Mouse (Mus musculus): ENCODE measurements at regions not wholly inside any gene's neighbourhood (a gene's known extent, or its start where the extent isn't known, plus 50 kb on each side); places are given as distances from the start of the nearest gene placed in this dataset.
"Not testable (repeated sequence)": the region's sequence is repeated elsewhere in the genome, so short reads cannot be mapped to it uniquely, and the experiment has no call there.

GRCm38 (mm10) chr17:69563165-69563564 lies 124.0 kb downstream of the Akain1 start:
- WGBS, result 21% methylated on average over 4 of the region's 4 CpGs
- Histone ChIP-seq H3K9ac (no peak overlapping the region), H3K4me3 (no peak overlapping the region), H3K36me3 (no peaks in the 10 kb centered on the region), H3K4me2 (no peak overlapping the region), H3K4me1 (replicated peaks) (no peaks in the 10 kb centered on the region), H3K27me3 (replicated peaks) (no peaks in the 10 kb centered on the region), H3K9me3 (replicated peaks) (no peaks in the 10 kb centered on the region), H3K27ac (ENCODE audit: poor library complexity, severe bottlenecking) (no peak overlapping the region)
- ATAC-seq (ENCODE audit: insufficient number of reproducible peaks, low FRiP score), result peak; percentile 57; the same call in 1 of the 2 replicates

DNA sequence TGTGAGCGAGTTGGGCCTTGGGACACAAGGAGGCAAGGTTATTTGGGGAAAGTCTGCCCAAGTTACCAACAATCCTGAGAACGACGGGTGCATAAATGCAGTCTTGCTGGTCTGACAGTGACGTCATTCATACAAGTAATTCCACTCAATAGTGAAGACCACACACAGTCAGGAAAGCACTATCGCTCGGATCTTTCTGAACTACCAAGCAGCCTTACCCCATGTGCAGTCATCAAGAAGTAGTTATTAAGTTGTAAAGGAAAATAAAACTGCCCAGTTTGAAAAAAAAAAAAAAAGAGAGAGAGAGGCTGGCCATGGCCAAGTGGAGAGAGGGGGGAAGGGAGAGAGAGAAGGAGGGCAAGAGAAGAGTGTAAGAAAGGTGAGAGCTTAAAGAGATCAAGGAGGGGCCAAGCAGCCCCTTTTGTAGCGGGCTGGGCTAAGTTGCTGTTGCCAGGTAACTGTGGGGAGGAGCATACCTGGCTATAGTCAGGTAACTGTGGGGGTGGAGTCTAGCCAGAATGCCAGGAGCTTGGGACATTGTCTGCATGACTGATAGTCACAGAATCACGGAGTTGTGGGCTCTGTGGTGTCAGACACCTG lies 132.0 kb downstream of the Akain1 start:
- H3K4me3 ChIP-seq; H3K4me1 ChIP-seq (replicated peaks); H3K4me2 ChIP-seq; ATAC-seq (ENCODE audit: insufficient number of reproducible peaks, low FRiP score); H3K9ac ChIP-seq; H3K27me3 ChIP-seq (replicated peaks); H3K27ac ChIP-seq (ENCODE audit: poor library complexity, severe bottlenecking); H3K36me3 ChIP-seq; H3K9me3 ChIP-seq (replicated peaks): not testable (repeated sequence)
- WGBS, result 66% methylated on average over 8 of the region's 8 CpGs

DNA sequence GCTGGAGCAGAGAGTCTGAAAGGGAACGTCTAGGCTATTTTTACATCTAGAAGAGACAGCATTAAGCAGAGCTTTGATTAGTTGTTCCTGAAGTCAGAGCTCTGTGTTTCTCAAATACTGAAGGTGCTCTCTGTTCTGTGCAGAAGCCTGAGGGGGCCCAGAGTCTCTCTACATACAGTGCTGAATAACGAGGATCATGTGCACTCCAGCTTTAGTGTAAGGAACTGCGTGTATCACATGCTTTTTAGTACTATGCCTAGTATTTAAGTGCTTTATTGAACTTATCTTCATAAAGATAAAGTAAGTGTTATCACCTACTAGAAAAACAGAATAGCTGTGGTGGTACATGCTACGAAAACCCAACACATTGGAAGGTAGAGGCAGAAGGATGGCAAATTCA lies 151.4 kb downstream of the Akain1 start:
- H3K27ac ChIP-seq (ENCODE audit: poor library complexity, severe bottlenecking), result no peak overlapping the region
- WGBS, result 48% methylated on average over 4 of the region's 4 CpGs
- no peak overlapping the region for H3K4me3 ChIP-seq
- H3K9me3 ChIP-seq (replicated peaks), result 0 out of 2 replicates have a peak, but pooled peaks cover 2% of the 10 kb centered on the region
- no peak overlapping the region for H3K4me2 ChIP-seq
- H3K36me3 ChIP-seq, result no peaks in the 10 kb centered on the region
- no peak overlapping the region for H3K9ac ChIP-seq
- H3K4me1 ChIP-seq (replicated peaks), result no peaks in the 10 kb centered on the region
- no peaks in the 10 kb centered on the region for H3K27me3 ChIP-seq (replicated peaks)
- no peak for ATAC-seq (ENCODE audit: insufficient number of reproducible peaks, low FRiP score)

- H3K4me3 ChIP-seq, result no peak overlapping the region
- H3K4me1 ChIP-seq (replicated peaks), result no peaks in the 10 kb centered on the region
- 0 out of 2 replicates have a peak, but pooled peaks cover 2% of the 10 kb centered on the region for H3K9me3 ChIP-seq (replicated peaks)
- H3K27me3 ChIP-seq (replicated peaks), result no peaks in the 10 kb centered on the region
- no peaks in the 10 kb centered on the region for H3K36me3 ChIP-seq
- H3K27ac ChIP-seq (ENCODE audit: poor library complexity, severe bottlenecking), result no peak overlapping the region
- 74% methylated on average over 3 of the region's 3 CpGs for WGBS
- H3K9ac ChIP-seq, result no peak overlapping the region
- ATAC-seq (ENCODE audit: insufficient number of reproducible peaks, low FRiP score), result no peak
- H3K4me2 ChIP-seq, result no peak overlapping the region
These were observed 158.7 kb downstream of the Akain1 start for GRCm38 (mm10) chr17:69597773-69598295.

DNA sequence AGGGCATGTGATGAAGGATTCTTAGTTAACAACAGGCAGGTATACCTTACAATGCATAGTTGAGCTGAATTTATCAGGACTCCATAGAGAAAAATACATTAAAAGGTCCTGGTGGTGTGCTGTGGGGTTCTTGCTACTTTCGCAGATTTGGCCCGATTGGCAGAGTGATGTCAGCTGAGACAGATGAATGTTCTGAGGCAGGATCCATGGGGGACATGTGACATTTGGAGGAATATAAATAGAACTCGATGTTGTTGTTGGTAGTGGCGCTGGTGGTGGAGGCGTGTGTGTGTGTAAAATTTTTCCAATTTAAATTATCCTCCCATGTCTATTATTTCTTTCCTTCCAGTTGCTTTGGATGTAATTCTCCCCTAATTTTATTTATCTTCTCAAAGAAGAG lies 159.3 kb downstream of the Akain1 start:
- no peak overlapping the region for H3K4me2 ChIP-seq
- 84% methylated on average over 5 of the region's 5 CpGs for WGBS
- H3K27me3 ChIP-seq (replicated peaks), result no peaks in the 10 kb centered on the region
- no peak overlapping the region for H3K27ac ChIP-seq (ENCODE audit: poor library complexity, severe bottlenecking)
- no peak for ATAC-seq (ENCODE audit: insufficient number of reproducible peaks, low FRiP score)
- no peak overlapping the region for H3K4me3 ChIP-seq
- no peak overlapping the region for H3K9ac ChIP-seq
- H3K4me1 ChIP-seq (replicated peaks), result no peaks in the 10 kb centered on the region
- H3K9me3 ChIP-seq (replicated peaks), result 0 out of 2 replicates have a peak, but pooled peaks cover 2% of the 10 kb centered on the region
- H3K36me3 ChIP-seq, result no peaks in the 10 kb centered on the region

- ATAC-seq (ENCODE audit: insufficient number of reproducible peaks, low FRiP score), result no peak
- no peaks in the 10 kb centered on the region for H3K27me3 ChIP-seq (replicated peaks)
- no peak overlapping the region for H3K9ac ChIP-seq
- no peak overlapping the region for H3K4me2 ChIP-seq
- no peak overlapping the region for H3K27ac ChIP-seq (ENCODE audit: poor library complexity, severe bottlenecking)
- H3K4me1 ChIP-seq (replicated peaks), result no peaks in the 10 kb centered on the region
- no peak overlapping the region for H3K4me3 ChIP-seq
- no peaks in the 10 kb centered on the region for H3K9me3 ChIP-seq (replicated peaks)
- no peaks in the 10 kb centered on the region for H3K36me3 ChIP-seq
These were observed 164.5 kb downstream of the Akain1 start for GRCm38 (mm10) chr17:69603596-69603995.

GRCm38 (mm10) chr17:69604698-69605097 lies 165.6 kb downstream of the Akain1 start:
- H3K4me3 ChIP-seq, result no peak overlapping the region
- H3K4me2 ChIP-seq, result no peak overlapping the region
- no peak overlapping the region for H3K27ac ChIP-seq (ENCODE audit: poor library complexity, severe bottlenecking)
- no peaks in the 10 kb centered on the region for H3K4me1 ChIP-seq (replicated peaks)
- no peak for ATAC-seq (ENCODE audit: insufficient number of reproducible peaks, low FRiP score)
- WGBS, result 64% methylated on average over 6 of the region's 6 CpGs
- H3K9ac ChIP-seq, result no peak overlapping the region
- H3K9me3 ChIP-seq (replicated peaks), result 0 out of 2 replicates have a peak, but pooled peaks cover 2% of the 10 kb centered on the region
- H3K27me3 ChIP-seq (replicated peaks), result no peaks in the 10 kb centered on the region
- no peaks in the 10 kb centered on the region for H3K36me3 ChIP-seq

- no peaks in the 10 kb centered on the region for H3K27me3 ChIP-seq (replicated peaks)
- H3K27ac ChIP-seq (ENCODE audit: poor library complexity, severe bottlenecking), result no peak overlapping the region
- no peak for ATAC-seq (ENCODE audit: insufficient number of reproducible peaks, low FRiP score)
- no peaks in the 10 kb centered on the region for H3K36me3 ChIP-seq
- no peaks in the 10 kb centered on the region for H3K4me1 ChIP-seq (replicated peaks)
- 0 out of 2 replicates have a peak, but pooled peaks cover 2% of the 10 kb centered on the region for H3K9me3 ChIP-seq (replicated peaks)
- H3K4me3 ChIP-seq, result no peak overlapping the region
- WGBS, result 78% methylated on average over 9 of the region's 9 CpGs
- no peak overlapping the region for H3K4me2 ChIP-seq
- no peak overlapping the region for H3K9ac ChIP-seq
These were observed 166.3 kb downstream of the Akain1 start for GRCm38 (mm10) chr17:69605458-69605857.

DNA sequence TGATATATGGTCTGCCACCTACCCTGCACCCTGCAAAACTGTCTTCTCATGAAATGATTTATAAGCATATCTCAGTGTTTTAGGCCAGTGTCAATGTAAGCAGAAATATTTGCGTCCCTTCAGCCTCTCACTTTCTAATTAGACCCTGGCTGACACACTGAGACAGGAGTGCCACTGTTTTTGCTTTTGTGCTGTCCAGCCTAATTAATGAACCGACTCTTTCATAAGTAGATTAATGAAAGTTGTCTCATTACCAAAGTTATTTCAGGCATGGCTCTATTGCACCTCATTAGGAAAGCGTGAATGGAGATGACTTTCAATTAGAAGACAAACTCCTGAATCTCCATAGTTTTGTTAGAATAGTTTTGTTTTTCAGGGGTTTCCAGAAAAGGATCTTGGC lies 192.3 kb downstream of the Akain1 start:
- no peak for ATAC-seq (ENCODE audit: insufficient number of reproducible peaks, low FRiP score)
- Histone ChIP-seq H3K4me2 (no peak overlapping the region), H3K9ac (no peak overlapping the region), H3K27me3 (replicated peaks) (no peaks in the 10 kb centered on the region), H3K4me3 (no peak overlapping the region), H3K36me3 (no peaks in the 10 kb centered on the region), H3K9me3 (replicated peaks) (no peaks in the 10 kb centered on the region; the same call in 1 of the 2 replicates), H3K4me1 (replicated peaks) (no peaks in the 10 kb centered on the region), H3K27ac (ENCODE audit: poor library complexity, severe bottlenecking) (no peak overlapping the region)
- WGBS, result 75% methylated on average over 3 of the region's 3 CpGs

DNA sequence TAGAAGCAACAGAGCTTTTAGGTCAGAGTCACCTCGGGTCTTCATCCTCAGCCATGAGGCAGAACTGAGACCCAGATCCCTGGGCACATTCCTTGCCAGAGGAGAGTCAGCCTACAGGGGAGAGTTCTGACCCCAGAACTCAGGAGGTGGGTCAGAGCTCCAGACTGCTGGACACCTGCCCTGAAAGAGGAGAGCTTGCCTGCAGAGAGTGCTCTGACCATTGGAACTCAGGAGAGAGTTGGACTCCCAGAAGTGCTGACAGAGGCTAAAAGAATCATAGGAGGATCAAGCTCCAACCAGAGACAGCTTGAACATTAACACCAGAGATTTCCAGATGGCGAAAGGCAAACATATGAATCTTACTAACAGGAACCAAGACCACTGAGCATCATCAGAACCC lies 211.4 kb downstream of the Akain1 start:
- not testable (repeated sequence) for H3K27me3 ChIP-seq (replicated peaks); H3K9ac ChIP-seq; H3K27ac ChIP-seq (ENCODE audit: poor library complexity, severe bottlenecking); H3K36me3 ChIP-seq; H3K4me2 ChIP-seq; H3K9me3 ChIP-seq (replicated peaks); H3K4me3 ChIP-seq; H3K4me1 ChIP-seq (replicated peaks); ATAC-seq (ENCODE audit: insufficient number of reproducible peaks, low FRiP score)
- WGBS, result 72% methylated on average over 2 of the region's 2 CpGs

DNA sequence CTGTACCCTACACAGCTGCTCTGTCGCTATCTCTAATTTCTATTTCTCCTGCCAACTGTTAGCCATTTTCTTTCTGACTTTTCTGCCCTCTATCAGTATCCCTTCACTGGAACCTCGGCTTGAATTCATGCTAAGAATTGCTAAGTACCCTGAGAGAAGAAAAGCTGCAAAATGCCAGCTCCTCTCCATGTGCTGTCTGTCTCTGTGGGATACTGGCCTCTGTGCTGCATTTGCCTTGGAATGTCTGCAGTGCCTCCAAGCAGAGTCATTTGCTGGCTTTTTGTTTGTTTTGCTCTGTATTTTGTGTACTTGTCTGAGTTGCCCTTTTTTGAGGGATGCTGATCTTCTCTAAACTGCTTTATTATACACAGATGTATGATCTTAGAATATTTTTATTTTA lies 215.5 kb downstream of the Akain1 start:
- Histone ChIP-seq H3K4me3 (no peak overlapping the region), H3K9me3 (replicated peaks) (peaks cover 8% of the 10 kb centered on the region; the same call in 1 of the 2 replicates), H3K27ac (ENCODE audit: poor library complexity, severe bottlenecking) (no peak overlapping the region), H3K4me1 (replicated peaks) (no peaks in the 10 kb centered on the region), H3K27me3 (replicated peaks) (no peaks in the 10 kb centered on the region), H3K4me2 (no peak overlapping the region), H3K36me3 (no peaks in the 10 kb centered on the region), H3K9ac (no peak overlapping the region)
- 52% methylated on average over 2 of the region's 2 CpGs for WGBS
- ATAC-seq (ENCODE audit: insufficient number of reproducible peaks, low FRiP score), result no peak

- Histone ChIP-seq H3K4me3 (no peak overlapping the region), H3K27me3 (replicated peaks) (no peaks in the 10 kb centered on the region), H3K4me1 (replicated peaks) (no peaks in the 10 kb centered on the region), H3K9ac (no peak overlapping the region), H3K36me3 (no peaks in the 10 kb centered on the region), H3K27ac (ENCODE audit: poor library complexity, severe bottlenecking) (no peak overlapping the region), H3K4me2 (no peak overlapping the region), H3K9me3 (replicated peaks) (no peaks in the 10 kb centered on the region)
- no peak for ATAC-seq (ENCODE audit: insufficient number of reproducible peaks, low FRiP score)
- WGBS, result 81% methylated on average over 3 of the region's 3 CpGs
These were observed 233.4 kb downstream of the Akain1 start for GRCm38 (mm10) chr17:69672530-69672929.

Data from heart, embryonic 12.5 days (tissue).